Mouse (Mus musculus) neural tube, embryonic 12.5 days (tissue): ENCODE results near the gene Abca13. TPM values are rescaled to one million over a fixed set of nuclear protein-coding genes. Genes with fewer than 3 reads are reported as not detected.

Experiments used
- ATAC-seq: fragments of 200-750 bp; cut with Nextera tagmentation; 2 replicates; pipeline ENCODE4 v1.8.0; 2017; ENCODE audit warnings: low read depth, mild to moderate bottlenecking, moderate TSS enrichment, moderate library complexity; ENCODE audit not compliant: low FRiP score
- H3K27ac ChIP-seq: fragments of 300-500 bp; sonication (generic); 2 replicates; pipeline ENCODE4 v1.5.1; 2016
- H3K27me3 ChIP-seq: fragments of 300-500 bp; sonication (generic); replicated peaks from 2 replicates; pipeline ENCODE4 v1.6.1; 2016; ENCODE audit warnings: mild to moderate bottlenecking
- H3K36me3 ChIP-seq: fragments of 300-500 bp; sonication (generic); 2 replicates; pipeline ENCODE4 v1.6.1; 2016; ENCODE audit warnings: mild to moderate bottlenecking
- H3K4me1 ChIP-seq: fragments of 300-500 bp; sonication (generic); 2 replicates; pipeline ENCODE4 v1.6.1; 2016
- H3K4me2 ChIP-seq: fragments of 300-500 bp; sonication (generic); replicated peaks from 2 replicates; pipeline ENCODE4 v1.6.1; 2016; ENCODE audit warnings: mild to moderate bottlenecking
- H3K4me3 ChIP-seq: fragments of 300-500 bp; sonication (generic); 2 replicates; pipeline ENCODE4 v1.5.1; 2016
- H3K9ac ChIP-seq: fragments of 300-500 bp; sonication (generic); 2 replicates; pipeline ENCODE4 v1.6.1; 2016; ENCODE audit warnings: mild to moderate bottlenecking
- H3K9me3 ChIP-seq: fragments of 300-500 bp; sonication (generic); 2 replicates; pipeline ENCODE4 v1.6.1; 2016; ENCODE audit warnings: mild to moderate bottlenecking
- WGBS: fragments of 180-500 bp; shearing (Covaris S2); methylation state at CpG from one replicate; pipeline ENCODE4 v1.1.7; 2016; 5-methylcytosine and 5-hydroxymethylcytosine counted together
- polyA plus RNA-seq: library from polyadenylated mRNA; unstranded; fragments of >200 nt; fragmentation: Nextera tagmentation; extraction: Ambion mirVana; gene quantifications from 2 replicates; pipeline ENCODE4 v1.2.1, GENCODE M21; 2016

The Abca13 gene
- polyA plus RNA-seq, 1 experiment from 2014 or later, result 0.01 TPM

- 89% methylated on average over 1 of the region's 1 CpGs for WGBS
Measured at GRCm38 (mm10) chr11:9625812-9626211, 434.1 kb downstream of the Abca13 start.

DNA sequence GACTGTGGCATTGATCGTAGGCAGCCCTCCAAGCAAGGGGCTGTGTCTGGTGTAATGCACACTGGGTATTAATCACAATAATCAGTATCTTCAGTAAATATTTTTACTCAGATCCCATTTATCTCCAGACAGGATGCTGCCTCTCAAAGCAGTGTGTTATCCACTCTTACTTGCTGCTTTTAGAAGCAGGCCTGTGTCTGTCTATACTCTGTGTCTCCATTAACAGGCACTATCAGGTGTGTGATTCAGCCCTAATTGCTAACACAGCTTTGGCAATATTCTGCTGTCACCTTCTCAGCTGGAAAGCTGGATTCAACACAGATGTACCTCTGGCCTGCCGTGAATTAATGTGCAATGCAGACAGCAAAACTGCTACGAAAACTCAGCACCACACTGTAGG, 455.5 kb downstream of the Abca13 start:
- no peaks in the 10 kb centered on the region for H3K9me3 ChIP-seq
- H3K27me3 ChIP-seq, result no peaks in the 10 kb centered on the region
- no peak overlapping the region for H3K9ac ChIP-seq
- no peak for ATAC-seq
- WGBS, result 82% methylated on average over 3 of the region's 3 CpGs
- H3K27ac ChIP-seq, result no peak overlapping the region
- H3K4me1 ChIP-seq, result no peaks in the 10 kb centered on the region
- no peak overlapping the region for H3K4me3 ChIP-seq
- no peaks in the 10 kb centered on the region for H3K36me3 ChIP-seq
- no peak overlapping the region for H3K4me2 ChIP-seq

More at GRCm38 (mm10) chr11:9625812-9626211, 434.1 kb downstream of the Abca13 start:
- Histone ChIP-seq H3K36me3 (no peaks in the 10 kb centered on the region), H3K4me2 (no peak overlapping the region), H3K27me3 (no peaks in the 10 kb centered on the region), H3K9me3 (no peaks in the 10 kb centered on the region), H3K9ac (no peak overlapping the region), H3K27ac (no peak overlapping the region), H3K4me1 (no peaks in the 10 kb centered on the region), H3K4me3 (no peak overlapping the region)
- ATAC-seq, result no peak

GRCm38 (mm10) chr11:9647991-9648390, 456.2 kb downstream of the Abca13 start:
- Histone ChIP-seq H3K9me3 (no peaks in the 10 kb centered on the region), H3K27ac (no peak overlapping the region), H3K4me1 (no peaks in the 10 kb centered on the region), H3K4me3 (no peak overlapping the region), H3K9ac (no peak overlapping the region), H3K36me3 (no peaks in the 10 kb centered on the region), H3K27me3 (no peaks in the 10 kb centered on the region), H3K4me2 (no peak overlapping the region)
- ATAC-seq, result no peak
- WGBS, result 68% methylated on average over 3 of the region's 3 CpGs

GRCm38 (mm10) chr11:9666648-9667255, 475.0 kb downstream of the Abca13 start:
- no peak overlapping the region for H3K4me2 ChIP-seq
- no peaks in the 10 kb centered on the region for H3K27me3 ChIP-seq
- no peak overlapping the region for H3K4me3 ChIP-seq
- H3K9me3 ChIP-seq, result no peaks in the 10 kb centered on the region
- no peaks in the 10 kb centered on the region for H3K36me3 ChIP-seq
- whole genome bisulfite sequencing, result 91% methylated on average over 3 of the region's 3 CpGs
- no peaks in the 10 kb centered on the region for H3K4me1 ChIP-seq
- no peak overlapping the region for H3K27ac ChIP-seq
- H3K9ac ChIP-seq, result no peak overlapping the region
- no peak for ATAC-seq

GRCm38 (mm10) chr11:9669430-9669829, 477.7 kb downstream of the Abca13 start:
- H3K9ac ChIP-seq, result no peak overlapping the region
- no peak overlapping the region for H3K27ac ChIP-seq
- 85% methylated on average over 1 of the region's 1 CpGs for WGBS
- no peak overlapping the region for H3K4me2 ChIP-seq
- no peaks in the 10 kb centered on the region for H3K4me1 ChIP-seq
- H3K27me3 ChIP-seq, result no peaks in the 10 kb centered on the region
- no peaks in the 10 kb centered on the region for H3K36me3 ChIP-seq
- H3K4me3 ChIP-seq, result no peak overlapping the region
- H3K9me3 ChIP-seq, result no peaks in the 10 kb centered on the region
- ATAC-seq, result no peak

GRCm38 (mm10) chr11:9684952-9685351, 493.2 kb downstream of the Abca13 start:
- Histone ChIP-seq H3K9ac (no peak overlapping the region), H3K36me3 (no peaks in the 10 kb centered on the region), H3K27ac (no peak overlapping the region), H3K4me2 (no peak overlapping the region), H3K4me1 (no peaks in the 10 kb centered on the region), H3K27me3 (no peaks in the 10 kb centered on the region), H3K9me3 (no peaks in the 10 kb centered on the region), H3K4me3 (no peak overlapping the region)
- WGBS, result 94% methylated on average over 2 of the region's 2 CpGs
- ATAC-seq, result no peak

GRCm38 (mm10) chr11:9705190-9705589, 513.4 kb downstream of the Abca13 start:
- peak; percentile 41; the same call in 1 of the 2 replicates for ATAC-seq
- Histone ChIP-seq H3K36me3 (no peaks in the 10 kb centered on the region), H3K27me3 (no peaks in the 10 kb centered on the region), H3K9me3 (no peaks in the 10 kb centered on the region), H3K4me3 (no peak overlapping the region), H3K4me2 (no peak overlapping the region), H3K27ac (no peak overlapping the region), H3K4me1 (no peaks in the 10 kb centered on the region), H3K9ac (no peak overlapping the region)
- WGBS, result 56% methylated on average over 3 of the region's 3 CpGs

DNA sequence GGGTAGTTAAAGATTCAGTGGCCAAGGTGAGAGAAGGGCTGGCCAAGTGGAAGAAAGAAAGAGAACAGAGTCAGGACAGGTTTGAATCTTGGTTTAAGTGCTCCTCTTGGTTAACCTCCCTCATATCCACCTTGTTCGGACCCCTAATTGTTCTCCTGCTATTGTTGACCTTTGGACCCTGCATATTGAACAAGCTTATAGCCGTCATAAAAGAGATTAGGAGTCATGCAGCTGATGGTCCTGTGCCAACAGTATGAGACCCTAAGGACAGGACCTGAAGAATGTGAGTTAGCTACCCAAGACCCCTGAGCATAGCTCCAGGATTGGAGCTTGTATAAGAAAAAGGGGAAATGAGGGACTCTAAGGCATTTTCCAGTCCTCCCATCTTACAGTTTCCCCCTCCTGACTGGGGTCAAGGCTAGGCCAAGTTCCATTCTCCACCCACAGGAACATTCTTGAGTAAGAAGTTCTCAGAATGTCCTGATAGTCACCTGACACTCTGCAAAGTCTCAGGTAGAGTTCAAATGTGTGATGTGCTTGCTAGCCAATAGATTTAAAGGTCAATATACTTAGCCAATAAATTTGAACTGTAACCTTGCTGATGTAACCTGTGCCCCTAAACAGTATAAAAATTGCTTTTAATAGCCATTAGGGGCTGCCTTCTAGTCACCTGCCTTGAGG, 536.2 kb downstream of the Abca13 start:
- H3K9ac ChIP-seq, result no peak overlapping the region
- no peaks in the 10 kb centered on the region for H3K36me3 ChIP-seq
- no peak for ATAC-seq
- no peak overlapping the region for H3K4me2 ChIP-seq
- H3K27ac ChIP-seq, result no peak overlapping the region
- WGBS, result 40% methylated on average over 2 of the region's 2 CpGs
- no peaks in the 10 kb centered on the region for H3K9me3 ChIP-seq
- no peak overlapping the region for H3K4me3 ChIP-seq
- H3K27me3 ChIP-seq, result no peaks in the 10 kb centered on the region
- no peaks in the 10 kb centered on the region for H3K4me1 ChIP-seq

- H3K9me3 ChIP-seq, result no peaks in the 10 kb centered on the region
- no peak overlapping the region for H3K27ac ChIP-seq
- no peaks in the 10 kb centered on the region for H3K36me3 ChIP-seq
- no peaks in the 10 kb centered on the region for H3K27me3 ChIP-seq
- no peak overlapping the region for H3K4me2 ChIP-seq
- no peaks in the 10 kb centered on the region for H3K4me1 ChIP-seq
- no peak overlapping the region for H3K4me3 ChIP-seq
- H3K9ac ChIP-seq, result no peak overlapping the region
- ATAC-seq, result no peak
- WGBS, result 86% methylated on average over 1 of the region's 1 CpGs
Measured at GRCm38 (mm10) chr11:9731300-9731699, 539.6 kb downstream of the Abca13 start.

Other genes with a start within 250 kb of the Abca13 start
- 0.10 TPM in 2 replicates for gene Pkd1l1, start 218.7 kb upstream of the Abca13 start, polyA plus RNA-seq
- 13.3 TPM in 2 replicates for gene Hus1, start 180.8 kb upstream of the Abca13 start, polyA plus RNA-seq
- gene Gm11992, start 143.3 kb upstream of the Abca13 start, polyA plus RNA-seq, result 0.68 and 0.82 TPM in 2 replicates
- not detected in 2 replicates for gene Sun3, start 143.0 kb upstream of the Abca13 start, polyA plus RNA-seq
- gene Upp1, start 73.8 kb upstream of the Abca13 start, polyA plus RNA-seq, result 4.2 and 4.8 TPM in 2 replicates